Mouse (Mus musculus) forebrain, embryonic 15.5 days (tissue): ENCODE results near the gene Arhgap40. TPM values are rescaled to one million over a fixed set of nuclear protein-coding genes. Genes with fewer than 3 reads are reported as not detected.

Source experiments
- ATAC-seq: fragments of 200-750 bp; cut with Nextera tagmentation; replicated peaks from 2 replicates; pipeline ENCODE4 v1.8.0; 2017; ENCODE audit warnings: mild to moderate bottlenecking, moderate TSS enrichment, moderate library complexity
- H3K27ac ChIP-seq: fragments of 300-500 bp; sonication (generic); replicated peaks from 2 replicates; pipeline ENCODE4 v1.5.1; 2015; ENCODE audit warnings: mild to moderate bottlenecking, inconsistent platforms
- H3K27me3 ChIP-seq: fragments of 300-500 bp; sonication (generic); 2 replicates; pipeline ENCODE4 v1.6.1; 2015; ENCODE audit warnings: inconsistent platforms
- H3K36me3 ChIP-seq: fragments of 300-500 bp; sonication (generic); 2 replicates; pipeline ENCODE4 v1.6.1; 2015; ENCODE audit warnings: mild to moderate bottlenecking, inconsistent platforms
- H3K4me1 ChIP-seq: fragments of 300-500 bp; sonication (generic); 2 replicates; pipeline ENCODE4 v1.6.1; 2015; ENCODE audit warnings: inconsistent platforms
- H3K4me2 ChIP-seq: fragments of 300-500 bp; sonication (generic); replicated peaks from 2 replicates; pipeline ENCODE4 v1.6.1; 2015; ENCODE audit warnings: mild to moderate bottlenecking, inconsistent platforms
- H3K4me3 ChIP-seq: fragments of 300-500 bp; sonication (generic); 2 replicates; pipeline ENCODE4 v1.5.1; 2015; ENCODE audit warnings: mild to moderate bottlenecking, inconsistent platforms
- H3K9ac ChIP-seq: fragments of 300-500 bp; sonication (generic); replicated peaks from 2 replicates; pipeline ENCODE4 v1.6.1; 2015; ENCODE audit warnings: mild to moderate bottlenecking, inconsistent platforms
- H3K9me3 ChIP-seq: fragments of 300-500 bp; sonication (generic); 2 replicates; pipeline ENCODE4 v1.6.1; 2016; ENCODE audit warnings: inconsistent platforms
- WGBS: fragments of 180-500 bp; shearing (Covaris S2); methylation state at CpG from one replicate; pipeline ENCODE4 v1.1.7; 2015; ENCODE audit warnings: mixed read lengths; 5-methylcytosine and 5-hydroxymethylcytosine counted together
- polyA plus RNA-seq: library from polyadenylated mRNA; unstranded; fragments of >200 nt; fragmentation: Nextera tagmentation; extraction: Ambion mirVana; gene quantifications from 2 replicates; pipeline ENCODE4 v1.2.1, GENCODE M21; 2015

Arhgap40 gene
- polyA plus RNA-seq = 0.37 and 0.42 TPM in 2 replicates

DNA sequence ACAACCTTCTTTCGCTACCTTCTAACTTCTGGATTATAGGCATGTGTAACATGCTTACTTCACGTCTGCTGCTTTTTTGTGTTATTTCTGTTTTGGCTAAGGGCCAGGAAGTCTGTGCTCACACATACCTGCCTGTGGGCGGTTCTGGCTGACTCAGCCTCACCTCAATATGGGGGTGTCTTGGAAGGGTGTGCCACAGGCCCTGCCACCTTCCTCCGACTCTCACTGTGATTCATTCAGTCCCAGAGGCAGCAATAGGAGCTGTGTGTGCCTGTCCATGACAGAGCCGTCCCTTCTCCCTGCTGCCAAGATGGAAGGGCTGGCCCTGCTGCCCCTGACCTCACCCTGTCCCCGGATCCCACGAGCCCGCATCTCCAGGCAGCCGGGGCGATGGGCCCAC, at the start of gene Arhgap40:
Gene Arhgap40 (plus strand): TSS at position 269 of the 400 bp plus-strand sequence.
- WGBS = 87% methylated on average over 10 of the region's 10 CpGs
- Histone ChIP-seq H3K27ac (no peak within 1 kb of the TSS), H3K9me3 (no peaks in the 10 kb centered on the region), H3K36me3 (no peaks in the 10 kb centered on the region), H3K4me2 (no peak within 1 kb of the TSS), H3K4me1 (no peaks in the 10 kb centered on the region), H3K4me3 (no peak within 1 kb of the TSS), H3K27me3 (no peaks in the 10 kb centered on the region), H3K9ac (no peak within 1 kb of the TSS)
- no peak for ATAC-seq

GRCm38 (mm10) chr2:158474159-158474558, 38.4 kb upstream of the Arhgap40 start:
- H3K27me3 ChIP-seq = no peaks in the 10 kb centered on the region
- no peak overlapping the region for H3K27ac ChIP-seq
- no peak overlapping the region for H3K4me2 ChIP-seq
- H3K9ac ChIP-seq = no peak overlapping the region
- peaks cover 62% of the 10 kb centered on the region for H3K36me3 ChIP-seq
- WGBS = 95% methylated on average over 1 of the region's 1 CpGs
- no peaks in the 10 kb centered on the region for H3K9me3 ChIP-seq
- H3K4me3 ChIP-seq = no peak overlapping the region
- no peak for ATAC-seq
- no peaks in the 10 kb centered on the region for H3K4me1 ChIP-seq

DNA sequence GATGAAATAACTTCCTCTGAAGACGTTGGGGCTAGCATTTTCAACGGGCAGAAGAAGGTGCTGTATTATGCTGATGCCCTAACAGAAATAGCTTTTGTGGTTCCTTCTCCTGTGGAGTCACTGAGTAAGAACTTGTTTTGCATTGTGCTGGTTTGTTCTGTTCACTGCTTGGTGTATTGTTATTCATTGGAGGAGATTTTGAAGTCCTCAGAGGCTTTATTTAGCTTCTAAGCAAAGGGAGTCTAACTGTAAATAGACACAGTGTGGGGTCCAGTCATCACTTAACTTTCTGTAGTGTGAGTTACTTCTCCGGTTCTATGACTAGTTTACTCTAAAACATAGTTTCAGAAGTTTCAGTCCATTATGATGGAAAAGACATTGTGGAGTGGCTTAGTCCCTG, 35.0 kb upstream of the Arhgap40 start:
- no peaks in the 10 kb centered on the region for H3K4me1 ChIP-seq
- ATAC-seq = no peak
- no peaks in the 10 kb centered on the region for H3K27me3 ChIP-seq
- WGBS = 80% methylated on average over 3 of the region's 3 CpGs
- H3K27ac ChIP-seq = no peak overlapping the region
- H3K4me2 ChIP-seq = no peak overlapping the region
- H3K4me3 ChIP-seq = no peak overlapping the region
- no peak overlapping the region for H3K9ac ChIP-seq
- peaks cover 79% of the 10 kb centered on the region for H3K36me3 ChIP-seq
- no peaks in the 10 kb centered on the region for H3K9me3 ChIP-seq

DNA sequence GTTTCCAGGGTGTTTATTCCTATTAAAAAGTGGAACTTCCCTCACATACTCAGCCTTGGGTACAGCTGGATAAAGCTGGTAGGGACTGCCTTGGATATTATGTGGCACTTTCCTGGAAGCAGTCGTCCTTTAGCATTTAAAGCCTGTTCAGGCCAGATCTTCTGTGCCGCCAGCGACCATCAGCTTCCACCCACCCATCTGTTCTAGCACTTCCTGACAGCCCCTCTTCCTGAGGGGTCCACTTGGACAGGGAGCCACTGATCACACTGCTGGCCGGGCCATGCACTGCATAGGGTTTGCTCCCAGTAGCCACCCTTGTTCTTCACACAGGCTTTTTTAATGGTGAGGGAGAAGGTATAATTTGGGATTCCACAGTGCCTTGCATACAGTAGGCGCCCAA, 14.1 kb upstream of the Arhgap40 start:
- Histone ChIP-seq H3K36me3 (peaks cover 43% of the 10 kb centered on the region), H3K4me3 (no peak overlapping the region)
- WGBS = 88% methylated on average over 5 of the region's 5 CpGs

GRCm38 (mm10) chr2:158501836-158502812, 10.5 kb upstream of the Arhgap40 start, which contains the start of gene Adig:
Adig (plus strand) TSS chr2:158502612.
- H3K27ac ChIP-seq = no peak within 1 kb of the TSS
- H3K9ac ChIP-seq = no peak within 1 kb of the TSS
- no peaks in the 10 kb centered on the region for H3K9me3 ChIP-seq
- 84% methylated on average over 11 of the region's 11 CpGs for WGBS
- no peak within 1 kb of the TSS for H3K4me3 ChIP-seq
- peaks cover 13% of the 10 kb centered on the region; the same call in 1 of the 2 replicates for H3K36me3 ChIP-seq
- H3K4me2 ChIP-seq = no peak within 1 kb of the TSS
- H3K27me3 ChIP-seq = no peaks in the 10 kb centered on the region
- H3K4me1 ChIP-seq = no peaks in the 10 kb centered on the region
- no peak for ATAC-seq

More for the DNA sequence above, 14.1 kb upstream of the Arhgap40 start:
- no peak for ATAC-seq
- no peaks in the 10 kb centered on the region for H3K27me3 ChIP-seq
- no peaks in the 10 kb centered on the region for H3K4me1 ChIP-seq
- H3K4me2 ChIP-seq = no peak overlapping the region
- H3K9me3 ChIP-seq = no peaks in the 10 kb centered on the region
- H3K27ac ChIP-seq = no peak overlapping the region
- H3K9ac ChIP-seq = no peak overlapping the region

- no peaks in the 10 kb centered on the region for H3K27me3 ChIP-seq
- no peak overlapping the region for H3K4me3 ChIP-seq
- no peaks in the 10 kb centered on the region for H3K4me1 ChIP-seq
- H3K27ac ChIP-seq = no peak overlapping the region
- no peak overlapping the region for H3K4me2 ChIP-seq
- WGBS = 83% methylated on average over 7 of the region's 7 CpGs
- H3K36me3 ChIP-seq = peaks cover 7% of the 10 kb centered on the region; the same call in 1 of the 2 replicates
- no peak overlapping the region for H3K9ac ChIP-seq
- no peak for ATAC-seq
- H3K9me3 ChIP-seq = no peaks in the 10 kb centered on the region
Measured at GRCm38 (mm10) chr2:158503226-158503625, 9.4 kb upstream of the Arhgap40 start.

DNA sequence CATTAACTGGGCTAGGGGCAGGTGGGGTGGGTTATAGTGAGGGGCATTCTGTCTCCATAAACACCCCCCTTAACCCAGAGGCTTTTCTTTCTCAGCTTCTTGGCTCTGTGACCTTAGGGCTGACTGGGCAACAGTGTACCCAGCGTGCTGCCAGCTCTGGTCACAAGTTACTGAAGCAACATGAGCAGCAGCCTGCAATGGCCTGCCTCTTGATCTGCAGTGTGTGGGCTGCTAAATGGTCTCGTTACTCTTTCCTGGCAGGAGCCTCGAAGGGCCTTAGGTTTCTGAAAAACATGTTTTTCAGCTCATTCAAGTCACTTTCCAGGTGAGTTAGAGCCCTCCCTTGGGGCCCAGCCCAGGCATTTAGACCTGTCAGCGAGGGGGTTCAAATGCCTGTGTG, 8.9 kb upstream of the Arhgap40 start:
- Histone ChIP-seq H3K27me3 (no peaks in the 10 kb centered on the region), H3K4me3 (no peak overlapping the region), H3K9me3 (no peaks in the 10 kb centered on the region), H3K36me3 (peaks cover 7% of the 10 kb centered on the region; the same call in 1 of the 2 replicates), H3K4me1 (no peaks in the 10 kb centered on the region), H3K4me2 (no peak overlapping the region), H3K27ac (no peak overlapping the region), H3K9ac (no peak overlapping the region)
- ATAC-seq = no peak
- WGBS = 72% methylated on average over 4 of the region's 4 CpGs

GRCm38 (mm10) chr2:158506475-158506874, 6.1 kb upstream of the Arhgap40 start:
- 88% methylated on average over 5 of the region's 5 CpGs for WGBS
- Histone ChIP-seq H3K9ac (no peak overlapping the region), H3K4me3 (no peak overlapping the region), H3K36me3 (no peaks in the 10 kb centered on the region), H3K9me3 (no peaks in the 10 kb centered on the region), H3K4me2 (no peak overlapping the region), H3K4me1 (no peaks in the 10 kb centered on the region), H3K27me3 (no peaks in the 10 kb centered on the region), H3K27ac (no peak overlapping the region)
- no peak for ATAC-seq

GRCm38 (mm10) chr2:158507046-158507445, 5.5 kb upstream of the Arhgap40 start:
- no peaks in the 10 kb centered on the region for H3K27me3 ChIP-seq
- no peak for ATAC-seq
- H3K4me2 ChIP-seq = no peak overlapping the region
- WGBS = 92% methylated on average over 10 of the region's 10 CpGs
- H3K9me3 ChIP-seq = no peaks in the 10 kb centered on the region
- H3K4me1 ChIP-seq = no peaks in the 10 kb centered on the region
- H3K27ac ChIP-seq = no peak overlapping the region
- no peak overlapping the region for H3K9ac ChIP-seq
- H3K4me3 ChIP-seq = no peak overlapping the region
- no peaks in the 10 kb centered on the region for H3K36me3 ChIP-seq

- 76% methylated on average over 6 of the region's 6 CpGs for WGBS
- Histone ChIP-seq H3K27ac (no peak overlapping the region), H3K27me3 (no peaks in the 10 kb centered on the region), H3K4me2 (no peak overlapping the region), H3K4me1 (no peaks in the 10 kb centered on the region), H3K9me3 (no peaks in the 10 kb centered on the region), H3K36me3 (no peaks in the 10 kb centered on the region), H3K4me3 (no peak overlapping the region), H3K9ac (no peak overlapping the region)
- no peak for ATAC-seq
Measured at GRCm38 (mm10) chr2:158510665-158511064, 1.9 kb upstream of the Arhgap40 start.

DNA sequence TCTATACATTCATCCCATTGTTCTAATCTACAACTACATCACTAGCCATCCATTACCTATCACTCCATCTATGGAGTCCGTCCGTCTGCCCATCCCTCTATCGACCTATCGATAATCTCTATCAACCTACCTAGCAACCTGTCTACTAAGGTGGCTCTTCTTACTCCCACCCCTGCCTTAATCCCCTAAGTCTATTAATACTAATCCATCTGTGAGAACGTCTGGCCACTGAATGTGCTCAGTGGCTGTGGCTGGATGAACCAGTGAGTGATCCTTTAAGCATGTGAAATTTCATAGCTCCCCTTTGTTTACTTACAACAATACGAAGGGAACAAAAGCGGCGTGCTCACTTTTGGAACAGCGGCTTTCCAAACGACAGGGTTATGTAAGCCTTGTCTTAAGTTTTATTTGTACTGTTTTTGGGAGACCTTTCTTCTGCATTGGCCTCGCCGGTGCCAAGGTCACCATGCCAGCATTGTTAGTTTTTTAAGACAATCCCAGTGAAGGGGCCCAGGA, 1.3 kb downstream of the Arhgap40 start:
- H3K9me3 ChIP-seq = no peaks in the 10 kb centered on the region
- H3K36me3 ChIP-seq = no peaks in the 10 kb centered on the region
- no peaks in the 10 kb centered on the region for H3K27me3 ChIP-seq
- no peak overlapping the region for H3K9ac ChIP-seq
- H3K4me1 ChIP-seq = no peaks in the 10 kb centered on the region
- WGBS = 70% methylated on average over 12 of the region's 12 CpGs
- no peak for ATAC-seq
- H3K27ac ChIP-seq = no peak overlapping the region
- H3K4me3 ChIP-seq = no peak overlapping the region
- H3K4me2 ChIP-seq = no peak overlapping the region

GRCm38 (mm10) chr2:158518583-158518982, 6.0 kb downstream of the Arhgap40 start:
- Histone ChIP-seq H3K27me3 (no peaks in the 10 kb centered on the region), H3K9ac (no peak overlapping the region), H3K9me3 (no peaks in the 10 kb centered on the region), H3K4me2 (no peak overlapping the region), H3K4me3 (no peak overlapping the region), H3K4me1 (peaks cover 3% of the 10 kb centered on the region), H3K36me3 (no peaks in the 10 kb centered on the region), H3K27ac (no peak overlapping the region)
- ATAC-seq = no peak
- WGBS = 59% methylated on average over 6 of the region's 6 CpGs
